Mouse (Mus musculus) frontal cortex, postnatal 14 days (tissue): ENCODE measurements around the gene Tada2b.
A peak's percentile ranks its signal among the peaks of the same experiment; 100 is the strongest.

Experiments used
- DNase-seq, 2 experiments: peaks; one replicate each; pipeline ENCODE4 v3.0.0; 2022; ENCODE audit warnings: low spot score in 2 of 2

The Tada2b gene

GRCm38 (mm10) chr5:36480398-36480797 lies 3.7 kb downstream of the Tada2b start:
- DNase-seq = no peak

GRCm38 (mm10) chr5:36479735-36480134 lies 4.3 kb downstream of the Tada2b start:
- no peak for DNase-seq

- no peak for DNase-seq
These were observed 5.3 kb downstream of the Tada2b start for GRCm38 (mm10) chr5:36478540-36479420.

- DNase-seq = no peak
These were observed 6.6 kb downstream of the Tada2b start for GRCm38 (mm10) chr5:36477486-36477885.

GRCm38 (mm10) chr5:36474283-36474682 lies 9.8 kb downstream of the Tada2b start:
- DNase-seq = peak in 1 of 2 experiments; percentile 55

GRCm38 (mm10) chr5:36472876-36473655 lies 11.0 kb downstream of the Tada2b start:
- no peak for DNase-seq

GRCm38 (mm10) chr5:36471206-36471605 lies 12.9 kb downstream of the Tada2b start:
- no peak for DNase-seq

GRCm38 (mm10) chr5:36465889-36466288 lies 18.2 kb downstream of the Tada2b start:
- DNase-seq = no peak

- peak; percentile 97 to 99 for DNase-seq
These were observed 19.1 kb downstream of the Tada2b start, which contains the start of gene Grpel1 for GRCm38 (mm10) chr5:36464709-36465661. Gene Grpel1, plus strand, starts transcription at chr5:36464998.

GRCm38 (mm10) chr5:36463391-36463790 lies 20.7 kb downstream of the Tada2b start:
- no peak for DNase-seq

- peak; percentile 48 to 74 for DNase-seq
These were observed 21.3 kb downstream of the Tada2b start for GRCm38 (mm10) chr5:36462810-36463209.

- DNase-seq = no peak
These were observed 22.9 kb downstream of the Tada2b start for GRCm38 (mm10) chr5:36461231-36461630.

- DNase-seq = no peak
These were observed 23.4 kb downstream of the Tada2b start for GRCm38 (mm10) chr5:36460712-36461111.

GRCm38 (mm10) chr5:36458926-36459325 lies 25.2 kb downstream of the Tada2b start:
- DNase-seq = no peak

- no peak for DNase-seq
These were observed 26.4 kb downstream of the Tada2b start for GRCm38 (mm10) chr5:36457706-36458105.

GRCm38 (mm10) chr5:36452821-36453220 lies 31.3 kb downstream of the Tada2b start:
- no peak for DNase-seq

GRCm38 (mm10) chr5:36451872-36452389 lies 32.2 kb downstream of the Tada2b start:
- DNase-seq = no peak

- no peak for DNase-seq
These were observed 33.0 kb downstream of the Tada2b start for GRCm38 (mm10) chr5:36451119-36451518.

GRCm38 (mm10) chr5:36449710-36450358 lies 34.3 kb downstream of the Tada2b start:
- DNase-seq = no peak

GRCm38 (mm10) chr5:36447872-36448271 lies 36.2 kb downstream of the Tada2b start:
- no peak for DNase-seq
